Mouse (Mus musculus) midbrain, embryonic 13.5 days (tissue): ENCODE data around the gene Map4k4. TPM values are rescaled to one million over a fixed set of nuclear protein-coding genes. Genes with fewer than 3 reads are reported as not detected.

ENCODE experiments used
- ATAC-seq: fragments of 200-750 bp; cut with Nextera tagmentation; 2 replicates; pipeline ENCODE4 v1.8.0; 2017; ENCODE audit warnings: mild to moderate bottlenecking, moderate TSS enrichment, moderate library complexity
- H3K27ac ChIP-seq: fragments of 300-500 bp; sonication (generic); 2 replicates; pipeline ENCODE4 v1.5.1; 2015; ENCODE audit warnings: inconsistent platforms, mild to moderate bottlenecking, moderate library complexity
- H3K27me3 ChIP-seq: fragments of 300-500 bp; sonication (generic); 2 replicates; pipeline ENCODE4 v1.6.1; 2015; ENCODE audit warnings: mild to moderate bottlenecking, inconsistent platforms
- H3K36me3 ChIP-seq: fragments of 300-500 bp; sonication (generic); 2 replicates; pipeline ENCODE4 v1.6.1; 2015; ENCODE audit warnings: mild to moderate bottlenecking, inconsistent platforms
- H3K4me1 ChIP-seq: fragments of 300-500 bp; sonication (generic); replicated peaks from 2 replicates; pipeline ENCODE4 v1.6.1; 2015; ENCODE audit warnings: inconsistent platforms
- H3K4me2 ChIP-seq: fragments of 300-500 bp; sonication (generic); replicated peaks from 2 replicates; pipeline ENCODE4 v1.6.1; 2015; ENCODE audit warnings: moderate library complexity, mild to moderate bottlenecking, inconsistent platforms
- H3K4me3 ChIP-seq: fragments of 300-500 bp; sonication (generic); replicated peaks from 2 replicates; pipeline ENCODE4 v1.5.1; 2015; ENCODE audit warnings: mild to moderate bottlenecking, inconsistent platforms
- H3K9ac ChIP-seq: fragments of 300-500 bp; sonication (generic); replicated peaks from 2 replicates; pipeline ENCODE4 v1.6.1; 2015; ENCODE audit warnings: mild to moderate bottlenecking, inconsistent platforms
- H3K9me3 ChIP-seq: fragments of 300-500 bp; sonication (generic); 2 replicates; pipeline ENCODE4 v1.6.1; 2016; ENCODE audit warnings: mild to moderate bottlenecking, inconsistent platforms
- WGBS: fragments of 180-500 bp; shearing (Covaris S2); methylation state at CpG from one replicate; pipeline ENCODE4 v1.1.7; 2015; 5-methylcytosine and 5-hydroxymethylcytosine counted together
- polyA plus RNA-seq: library from polyadenylated mRNA; unstranded; fragments of >200 nt; fragmentation: Nextera tagmentation; extraction: Ambion mirVana; gene quantifications from 2 replicates; pipeline ENCODE4 v1.2.1, GENCODE M21; 2015

Gene Map4k4
- polyA plus RNA-seq, 1 experiment from 2014 or later: 58.2 TPM

DNA sequence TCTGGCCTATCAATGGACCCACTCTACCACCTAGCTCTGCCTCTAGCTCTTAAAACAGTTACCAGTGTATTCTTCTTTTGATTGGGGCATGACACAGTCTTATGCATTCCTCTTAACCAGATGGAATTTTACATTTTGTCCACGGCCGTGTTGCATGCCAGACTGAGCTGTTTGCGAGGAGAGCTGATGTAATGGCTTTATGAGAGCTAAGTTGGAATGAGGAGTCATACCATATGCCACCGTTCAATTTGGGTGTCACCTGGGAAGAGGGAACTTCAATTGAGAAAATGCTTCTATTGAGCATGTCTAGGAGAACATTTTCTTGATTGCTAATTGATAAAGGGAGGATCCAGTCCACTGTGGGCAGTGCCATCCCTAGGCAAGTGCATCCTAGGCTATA lies 18.2 kb upstream of the Map4k4 start:
- Histone ChIP-seq H3K27me3 (no peaks in the 10 kb centered on the region), H3K9me3 (no peaks in the 10 kb centered on the region), H3K4me1 (0 out of 2 replicates have a peak, but pooled peaks cover 9% of the 10 kb centered on the region), H3K36me3 (no peaks in the 10 kb centered on the region), H3K4me2 (no peak overlapping the region), H3K9ac (no peak overlapping the region), H3K4me3 (no peak overlapping the region), H3K27ac (no peak overlapping the region)
- WGBS: 96% methylated on average over 4 of the region's 4 CpGs
- ATAC-seq: no peak

DNA sequence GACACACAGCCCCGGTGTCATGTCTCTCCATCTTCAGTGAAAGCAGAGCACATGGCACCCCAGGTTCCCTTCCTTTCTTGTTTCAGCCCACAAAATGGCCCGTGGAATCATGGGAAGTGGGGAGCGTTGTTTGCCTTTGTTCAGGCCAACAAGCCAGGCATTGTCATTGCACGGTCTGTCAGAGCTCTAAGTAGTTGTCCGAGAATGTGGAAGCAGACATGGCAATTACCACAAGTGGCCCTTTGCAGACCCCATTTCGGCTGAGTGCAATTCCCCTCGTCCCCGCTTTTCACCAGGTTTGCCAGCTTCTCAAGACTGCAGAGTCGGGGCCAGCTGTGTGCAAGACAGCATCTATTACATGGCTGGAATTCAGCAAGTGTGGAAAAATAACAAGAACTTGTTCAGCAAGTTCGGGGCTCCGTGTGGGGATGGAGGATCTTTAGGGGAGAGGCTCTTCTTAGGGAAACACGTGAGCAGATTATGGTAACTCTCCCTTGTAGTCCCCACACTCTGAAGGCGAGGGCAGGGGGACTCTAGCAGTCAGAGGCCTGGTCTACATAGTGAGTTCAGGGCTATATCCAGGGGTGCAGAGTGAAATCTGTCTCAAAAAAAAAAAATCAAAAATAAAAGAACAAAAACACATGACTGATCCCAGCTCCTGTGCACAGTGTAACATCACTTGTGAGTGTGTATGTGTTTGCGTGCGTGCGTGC lies 15.8 kb upstream of the Map4k4 start:
- peak overlapping the region; percentile 10; the same call in 1 of the 2 replicates for H3K27ac ChIP-seq
- H3K4me1 ChIP-seq: 0 out of 2 replicates have a peak, but pooled peaks cover 9% of the 10 kb centered on the region
- H3K9me3 ChIP-seq: no peaks in the 10 kb centered on the region
- no peak overlapping the region for H3K4me3 ChIP-seq
- H3K36me3 ChIP-seq: no peaks in the 10 kb centered on the region
- WGBS: 37% methylated on average over 16 of the region's 16 CpGs
- H3K27me3 ChIP-seq: no peaks in the 10 kb centered on the region
- peak; percentile 68 for ATAC-seq
- H3K9ac ChIP-seq: no peak overlapping the region
- 0 out of 2 replicates have a peak overlapping the region, but pooled peaks have one; percentile 1 for H3K4me2 ChIP-seq

DNA sequence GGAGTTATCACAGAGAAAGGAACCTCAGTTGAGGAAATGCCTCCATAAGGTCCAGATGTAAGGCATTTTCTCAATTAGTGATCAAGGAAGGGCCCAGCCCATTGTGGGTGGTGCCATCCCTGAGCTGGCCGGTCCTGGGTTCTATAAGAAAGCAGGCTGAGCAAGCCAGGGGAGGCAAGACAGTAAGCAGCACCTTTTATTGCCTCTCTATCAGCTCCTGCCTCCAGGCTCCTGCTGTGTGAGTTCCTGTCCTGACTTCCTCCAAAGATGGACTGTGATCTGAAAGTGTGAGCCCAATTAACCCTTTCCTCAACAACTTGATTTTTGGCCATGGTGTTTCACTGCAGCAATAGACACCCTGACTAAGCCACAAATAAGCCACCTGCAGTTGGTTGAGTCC lies 12.7 kb upstream of the Map4k4 start:
- ATAC-seq: no peak
- Histone ChIP-seq H3K36me3 (no peaks in the 10 kb centered on the region), H3K9ac (no peak overlapping the region), H3K27me3 (no peaks in the 10 kb centered on the region), H3K9me3 (no peaks in the 10 kb centered on the region), H3K27ac (no peak overlapping the region), H3K4me3 (no peak overlapping the region), H3K4me2 (no peak overlapping the region), H3K4me1 (0 out of 2 replicates have a peak, but pooled peaks cover 9% of the 10 kb centered on the region)
- WGBS: 81% methylated on average over 1 of the region's 1 CpGs

GRCm38 (mm10) chr1:39889429-39889828 lies 11.3 kb upstream of the Map4k4 start:
- Histone ChIP-seq H3K9ac (no peak overlapping the region), H3K9me3 (no peaks in the 10 kb centered on the region), H3K4me2 (no peak overlapping the region), H3K27me3 (no peaks in the 10 kb centered on the region), H3K36me3 (no peaks in the 10 kb centered on the region), H3K4me1 (0 out of 2 replicates have a peak, but pooled peaks cover 6% of the 10 kb centered on the region), H3K4me3 (no peak overlapping the region), H3K27ac (no peak overlapping the region)
- 89% methylated on average over 8 of the region's 8 CpGs for WGBS
- no peak for ATAC-seq

DNA sequence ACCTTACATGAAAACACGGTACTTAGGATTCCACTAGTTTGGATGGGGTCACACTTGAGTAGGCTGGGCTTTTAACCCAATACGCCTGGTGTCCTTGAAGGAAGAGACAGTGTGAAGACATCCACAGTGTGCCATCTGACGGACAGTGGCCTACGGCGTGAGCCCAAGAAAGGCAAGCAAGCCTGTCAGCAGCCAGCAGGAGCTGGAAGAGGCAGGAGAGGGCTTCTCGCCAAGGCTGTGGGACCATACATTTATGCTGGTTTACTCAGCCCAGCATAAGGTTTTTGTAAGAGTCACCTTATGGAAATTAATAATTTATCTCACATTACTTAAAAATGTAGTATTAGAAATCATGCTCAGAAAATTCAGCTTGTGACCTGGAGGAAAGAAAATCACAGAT lies 10.7 kb upstream of the Map4k4 start:
- Histone ChIP-seq H3K9me3 (no peaks in the 10 kb centered on the region), H3K27me3 (no peaks in the 10 kb centered on the region), H3K36me3 (no peaks in the 10 kb centered on the region), H3K9ac (no peak overlapping the region), H3K4me1 (0 out of 2 replicates have a peak, but pooled peaks cover under 1% of the 10 kb centered on the region), H3K4me2 (no peak overlapping the region), H3K27ac (no peak overlapping the region), H3K4me3 (no peak overlapping the region)
- no peak for ATAC-seq
- WGBS: 82% methylated on average over 6 of the region's 6 CpGs

DNA sequence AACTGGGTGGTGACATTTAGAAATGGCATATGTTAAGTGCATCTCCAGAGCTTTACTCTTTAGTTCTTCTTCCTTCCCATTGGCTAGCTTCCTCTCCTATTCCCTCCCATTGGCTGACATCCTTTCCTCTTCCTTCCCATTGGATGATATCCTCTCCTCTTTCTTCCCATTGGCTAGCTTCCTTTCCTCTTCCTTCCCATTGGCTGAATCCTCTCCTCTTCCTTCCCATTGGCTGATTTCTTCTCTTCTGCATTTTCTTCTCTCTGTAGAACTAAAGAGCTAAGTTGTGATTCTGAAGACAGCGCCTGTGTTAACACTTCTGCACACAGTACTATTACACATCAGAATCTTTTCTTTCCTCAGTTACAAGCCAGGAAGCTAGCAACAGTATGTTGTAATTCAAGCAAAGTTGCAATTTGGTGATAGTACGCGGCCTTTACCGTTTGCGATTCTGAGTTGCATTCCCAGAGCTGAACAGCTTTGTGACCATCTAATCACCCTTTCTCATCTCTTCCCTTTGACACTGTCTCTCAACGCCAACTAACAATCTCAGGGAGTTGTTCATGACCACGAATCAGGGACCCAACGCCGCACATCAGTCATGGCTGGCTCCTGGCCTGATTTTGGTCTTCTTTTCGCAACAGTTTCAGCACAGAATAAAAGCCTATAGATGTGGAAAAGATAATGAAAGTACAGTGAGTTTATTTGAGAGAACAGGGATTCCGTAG lies 7.4 kb upstream of the Map4k4 start:
- Histone ChIP-seq H3K4me1 (no peaks in the 10 kb centered on the region), H3K27ac (no peak overlapping the region), H3K4me2 (no peak overlapping the region), H3K9ac (no peak overlapping the region), H3K9me3 (no peaks in the 10 kb centered on the region), H3K4me3 (no peak overlapping the region), H3K36me3 (no peaks in the 10 kb centered on the region), H3K27me3 (no peaks in the 10 kb centered on the region)
- WGBS: 96% methylated on average over 11 of the region's 11 CpGs
- ATAC-seq: no peak

DNA sequence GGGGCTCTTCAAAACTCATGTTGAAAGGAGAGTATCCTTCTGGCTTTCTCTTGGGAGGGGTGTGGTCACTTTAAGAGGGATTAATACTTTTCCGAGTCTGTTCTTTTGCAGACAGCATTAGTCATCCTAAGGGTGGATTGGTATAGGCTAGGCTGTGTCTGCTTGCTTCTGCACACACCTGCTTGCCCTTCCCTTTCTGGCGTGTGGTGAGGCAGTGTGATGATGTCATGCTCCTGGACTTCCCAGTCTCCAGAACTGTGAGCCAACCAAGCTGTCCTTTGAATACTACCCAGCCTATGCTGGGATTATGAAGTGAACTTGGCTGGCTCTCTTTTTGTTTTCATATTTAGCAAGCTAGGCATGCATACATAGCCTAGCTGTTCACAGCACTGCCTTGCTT lies 5.6 kb upstream of the Map4k4 start:
- 44% methylated on average over 2 of the region's 2 CpGs for WGBS
- no peak overlapping the region for H3K4me2 ChIP-seq
- H3K36me3 ChIP-seq: no peaks in the 10 kb centered on the region
- H3K9ac ChIP-seq: no peak overlapping the region
- H3K27ac ChIP-seq: no peak overlapping the region
- peaks cover 15% of the 10 kb centered on the region for H3K4me1 ChIP-seq
- ATAC-seq: no peak
- no peaks in the 10 kb centered on the region for H3K9me3 ChIP-seq
- no peak overlapping the region for H3K4me3 ChIP-seq
- H3K27me3 ChIP-seq: no peaks in the 10 kb centered on the region

DNA sequence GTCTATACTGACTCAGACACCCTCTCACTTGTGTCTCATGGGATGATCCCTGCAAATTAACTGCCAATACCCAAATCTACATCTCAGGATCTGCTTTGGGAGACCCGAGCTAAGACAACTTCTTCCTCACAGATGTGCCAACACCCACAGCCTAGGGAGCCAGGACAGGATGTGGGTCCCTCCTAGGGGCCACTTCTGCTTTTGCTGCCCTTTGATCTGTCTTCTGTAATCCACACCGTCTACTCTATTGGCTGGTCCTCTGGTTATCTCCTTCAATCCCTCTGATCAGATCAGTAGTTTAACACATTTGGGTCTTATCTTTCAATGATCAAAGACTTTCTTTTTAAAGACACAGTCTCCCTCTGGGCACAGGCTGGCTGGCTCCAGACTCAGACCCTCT lies 5.2 kb upstream of the Map4k4 start:
- Histone ChIP-seq H3K4me1 (peaks cover 16% of the 10 kb centered on the region), H3K4me3 (no peak overlapping the region), H3K27me3 (no peaks in the 10 kb centered on the region), H3K9me3 (no peaks in the 10 kb centered on the region), H3K9ac (no peak overlapping the region), H3K27ac (no peak overlapping the region), H3K4me2 (no peak overlapping the region), H3K36me3 (no peaks in the 10 kb centered on the region)
- no peak for ATAC-seq
- WGBS: 48% methylated on average over 2 of the region's 2 CpGs

- Histone ChIP-seq H3K9ac (no peak overlapping the region), H3K4me3 (no peak overlapping the region), H3K9me3 (no peaks in the 10 kb centered on the region), H3K27ac (no peak overlapping the region), H3K4me1 (peaks cover 16% of the 10 kb centered on the region), H3K27me3 (no peaks in the 10 kb centered on the region), H3K36me3 (no peaks in the 10 kb centered on the region), H3K4me2 (no peak overlapping the region)
- WGBS: 70% methylated on average over 2 of the region's 2 CpGs
- no peak for ATAC-seq
Observed at GRCm38 (mm10) chr1:39896581-39896980, 4.1 kb upstream of the Map4k4 start.

- Histone ChIP-seq H3K9me3 (no peaks in the 10 kb centered on the region), H3K4me2 (no peak overlapping the region), H3K4me1 (peaks cover 27% of the 10 kb centered on the region), H3K27me3 (no peaks in the 10 kb centered on the region), H3K9ac (no peak overlapping the region), H3K4me3 (no peak overlapping the region), H3K36me3 (no peaks in the 10 kb centered on the region), H3K27ac (no peak overlapping the region; the same call in 1 of the 2 replicates)
- WGBS: 79% methylated on average over 4 of the region's 4 CpGs
- no peak for ATAC-seq
Observed at GRCm38 (mm10) chr1:39898686-39899085, 2.0 kb upstream of the Map4k4 start.

DNA sequence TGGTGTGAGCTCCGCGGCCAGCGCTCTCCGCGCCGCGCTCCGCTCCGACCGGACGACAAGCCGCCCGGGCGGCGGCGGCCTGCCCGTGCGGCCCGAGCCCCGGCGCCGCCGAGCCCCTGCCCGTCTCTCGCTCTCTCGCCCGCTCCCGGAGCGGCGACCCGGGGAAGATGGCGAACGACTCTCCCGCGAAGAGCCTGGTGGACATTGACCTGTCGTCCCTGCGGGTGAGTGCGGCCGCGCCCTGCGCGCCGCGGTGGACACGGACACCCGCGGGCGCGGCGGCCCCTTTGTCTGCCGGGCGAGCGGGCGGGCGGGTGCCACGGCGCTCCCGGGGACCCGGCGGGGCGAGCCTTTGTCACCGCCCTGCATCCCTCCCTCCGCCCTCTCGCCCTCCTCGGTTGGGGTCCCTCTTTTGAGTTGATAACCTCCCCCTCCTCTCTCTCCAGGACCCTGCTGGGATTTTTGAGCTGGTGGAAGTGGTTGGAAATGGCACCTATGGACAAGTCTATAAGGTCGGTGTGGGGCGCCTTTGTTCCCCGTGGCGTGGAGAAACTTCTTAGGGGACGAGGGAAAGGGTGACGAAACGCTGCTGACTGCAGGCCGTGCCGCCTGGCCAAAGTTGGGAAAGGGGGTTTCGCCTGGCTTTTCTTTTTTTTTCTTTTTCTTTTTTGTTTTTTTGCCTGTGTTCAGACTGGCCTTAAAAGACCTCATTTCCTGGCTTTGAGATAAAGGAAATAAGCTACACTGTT lies 524 bp downstream of the Map4k4 start:
- Histone ChIP-seq H3K27me3 (no peaks in the 10 kb centered on the region), H3K4me1 (peaks cover 52% of the 10 kb centered on the region), H3K4me2 (peak overlapping the region; percentile 96), H3K27ac (peak overlapping the region; percentile 100), H3K9me3 (no peaks in the 10 kb centered on the region), H3K4me3 (peak overlapping the region; percentile 90), H3K9ac (peak overlapping the region; percentile 100), H3K36me3 (peaks cover 8% of the 10 kb centered on the region; the same call in 1 of the 2 replicates)
- under 1% methylated on average over 75 of the region's 75 CpGs for WGBS
- ATAC-seq: peak; percentile 53
